Mouse (Mus musculus) limb, embryonic 13.5 days (tissue): ENCODE data around the gene Alad. TPM values are rescaled to one million over a fixed set of nuclear protein-coding genes. Genes with fewer than 3 reads are reported as not detected.

Source experiments
- polyA plus RNA-seq: library from polyadenylated mRNA; unstranded; fragments of >200 nt; fragmentation: Nextera tagmentation; extraction: Ambion mirVana; gene quantifications from 2 replicates; pipeline ENCODE4 v1.2.1, GENCODE M21; 2015

Alad gene
- polyA plus RNA-seq, 1 experiment from 2014 or later = 79.7 TPM

Other genes with a start within 250 kb of the Alad start
- gene Fkbp15, start 159.4 kb downstream of the Alad start, polyA plus RNA-seq = 25.4 and 27.9 TPM in 2 replicates
- 42.5 and 45.7 TPM in 2 replicates for gene Slc31a1, start 159.2 kb downstream of the Alad start, polyA plus RNA-seq
- gene Cdc26, start 111.3 kb downstream of the Alad start, polyA plus RNA-seq = 202 TPM in 2 replicates
- gene Prpf4, start 111.1 kb downstream of the Alad start, polyA plus RNA-seq = 27.0 and 27.9 TPM in 2 replicates
- gene Rnf183, start 84.7 kb downstream of the Alad start, polyA plus RNA-seq = not detected in 2 replicates
- 6.8 and 7.9 TPM in 2 replicates for gene Wdr31, start 49.0 kb downstream of the Alad start, polyA plus RNA-seq
- 2.9 and 3.2 TPM in 2 replicates for gene Bspry, start 39.9 kb downstream of the Alad start, polyA plus RNA-seq
- 14.7 and 14.8 TPM in 2 replicates for gene Hdhd3, start 16.5 kb downstream of the Alad start, polyA plus RNA-seq
- gene Pole3, start 5.2 kb upstream of the Alad start, polyA plus RNA-seq = 86.3 and 93.9 TPM in 2 replicates
- gene 4933430I17Rik, start 5.5 kb upstream of the Alad start, polyA plus RNA-seq = 0.60 and 0.61 TPM in 2 replicates
- gene Rgs3, start 39.9 kb upstream of the Alad start, polyA plus RNA-seq = 50.3 and 52.8 TPM in 2 replicates